Mouse (Mus musculus) thymus, postnatal 0 days (tissue): ENCODE data around the gene Crlf3. TPM values are rescaled to one million over a fixed set of nuclear protein-coding genes. Genes with fewer than 3 reads are reported as not detected.
"Not testable (repeated sequence)": the region's sequence is repeated elsewhere in the genome, so short reads cannot be mapped to it uniquely, and the experiment has no call there.

ENCODE experiments used
- DNase-seq: peaks from one replicate; pipeline ENCODE4 v3.0.0-alpha.2; 2015; ENCODE audit warnings: low spot score
- polyA plus RNA-seq: library from polyadenylated mRNA; unstranded; fragments of >200 nt; fragmentation: Nextera tagmentation; extraction: Ambion mirVana; gene quantifications from 2 replicates; pipeline ENCODE4 v1.2.1, GENCODE M21; 2015

Crlf3 gene
- polyA plus RNA-seq, 1 experiment from 2014 or later, result 116 TPM

DNA sequence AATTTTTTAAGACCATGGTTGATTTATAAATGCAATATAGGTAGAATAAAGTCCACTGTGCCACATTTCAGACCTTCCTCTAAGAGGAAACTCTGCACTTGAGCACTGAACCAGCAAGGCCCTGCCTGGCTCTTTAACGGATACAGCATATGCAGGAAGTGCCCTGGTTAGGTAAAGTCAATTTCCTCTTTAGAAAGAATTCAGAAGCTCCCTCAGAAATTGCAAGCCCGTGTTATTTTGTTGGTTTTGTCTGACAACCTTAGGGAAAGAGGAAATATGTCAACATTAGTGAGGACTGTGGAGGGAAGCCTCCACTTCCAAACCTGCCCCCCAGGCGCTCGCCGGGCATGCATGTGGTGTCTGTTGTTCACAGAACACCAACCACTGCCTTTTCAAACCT lies 13.2 kb downstream of the Crlf3 start:
- peak; percentile 70 for DNase-seq

DNA sequence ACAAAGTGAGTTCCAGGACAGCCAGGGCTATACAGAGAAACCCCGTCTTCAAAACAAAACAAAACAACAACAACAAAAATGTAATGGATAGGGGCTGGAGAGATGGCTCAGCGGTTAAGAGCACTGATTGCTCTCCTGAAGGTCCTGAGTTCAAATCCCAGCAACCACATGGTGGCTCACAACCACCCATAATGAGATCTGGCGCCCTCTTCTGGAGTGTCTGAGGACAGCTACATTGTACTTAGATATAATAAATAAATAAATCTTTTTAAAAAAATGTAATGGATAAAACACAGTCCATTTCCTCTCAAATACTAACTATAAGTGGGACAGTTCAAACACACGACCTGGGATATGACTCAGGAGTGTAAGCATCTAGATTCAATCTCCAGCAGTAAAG lies 14.4 kb downstream of the Crlf3 start:
- DNase-seq, result not testable (repeated sequence)

DNA sequence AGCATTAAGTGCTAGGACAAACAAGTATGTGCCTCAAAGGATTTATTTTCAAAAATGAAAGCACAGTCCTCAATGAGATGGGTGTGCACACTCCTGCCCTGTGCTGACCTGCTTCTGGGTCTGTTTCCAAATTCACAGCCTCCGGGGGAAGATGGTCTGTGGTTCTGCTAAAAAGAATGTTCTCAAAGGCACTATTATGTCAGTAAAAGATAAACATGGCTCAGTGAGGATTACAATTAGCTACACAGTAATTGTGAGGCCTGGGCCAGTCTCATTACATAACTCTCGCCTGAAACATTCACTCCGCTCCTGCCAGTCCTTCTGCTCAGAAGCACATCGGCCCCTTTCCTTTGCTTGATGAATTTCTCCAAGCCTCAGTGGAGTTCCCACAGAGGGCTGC lies 18.6 kb downstream of the Crlf3 start:
- DNase-seq, result no peak

DNA sequence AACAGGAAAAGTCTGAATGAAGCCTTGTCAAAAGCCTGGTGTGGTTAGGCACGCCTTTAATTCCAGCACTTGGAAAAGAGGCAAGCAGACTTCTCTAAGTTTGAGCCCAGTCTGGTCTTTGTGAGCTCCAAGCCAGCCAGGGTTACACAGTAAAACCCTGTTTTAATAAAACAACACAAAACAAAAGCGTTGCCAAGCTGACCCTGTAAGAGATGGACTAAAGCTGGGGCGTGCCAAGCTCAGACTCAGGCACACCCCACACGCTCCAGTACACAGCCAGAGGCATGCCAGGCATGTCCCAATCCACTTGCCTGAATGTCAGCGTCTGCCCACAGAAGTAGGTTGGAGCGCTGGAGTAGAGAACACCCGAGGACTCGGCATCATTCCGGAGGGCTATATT lies 24.6 kb downstream of the Crlf3 start:
- no peak for DNase-seq

DNA sequence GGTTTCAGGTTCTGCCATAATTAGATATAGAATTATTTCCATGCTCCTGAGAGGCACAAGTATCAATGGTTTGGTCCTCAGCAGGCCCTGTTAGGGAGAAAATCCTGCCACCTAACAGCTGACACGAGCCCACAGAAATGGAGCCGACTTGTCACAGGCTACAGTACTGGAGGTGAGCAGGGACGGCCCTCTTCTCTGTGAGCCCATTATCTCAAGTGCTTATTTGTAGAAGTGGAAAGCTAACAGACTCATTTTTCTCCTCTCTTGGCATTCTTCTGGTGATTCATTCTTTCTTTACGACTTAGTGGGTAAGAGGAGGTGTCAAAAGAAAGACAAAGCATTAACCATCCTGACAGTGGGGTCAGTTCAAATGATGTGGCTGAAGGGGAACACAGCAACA lies 26.1 kb downstream of the Crlf3 start:
- DNase-seq, result no peak

DNA sequence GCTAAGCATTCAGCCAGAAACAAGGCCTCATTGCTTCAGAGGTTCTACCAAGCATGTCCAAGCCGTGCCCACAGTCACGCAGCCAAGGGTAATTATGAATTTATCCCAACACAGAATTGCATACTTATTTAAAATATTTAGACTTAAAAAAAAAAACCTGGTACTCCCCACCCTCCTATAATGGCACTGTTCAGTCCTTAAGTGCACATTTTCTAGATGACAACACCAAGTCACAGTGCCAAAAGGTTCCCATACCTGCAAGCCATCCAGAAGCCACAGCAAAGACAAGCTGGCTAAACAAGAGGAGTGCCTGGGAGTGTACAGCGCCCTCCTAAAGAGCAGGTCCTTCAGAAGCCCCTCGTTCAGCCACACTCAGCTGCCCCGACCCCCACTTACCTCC lies 27.6 kb downstream of the Crlf3 start:
- no peak for DNase-seq

DNA sequence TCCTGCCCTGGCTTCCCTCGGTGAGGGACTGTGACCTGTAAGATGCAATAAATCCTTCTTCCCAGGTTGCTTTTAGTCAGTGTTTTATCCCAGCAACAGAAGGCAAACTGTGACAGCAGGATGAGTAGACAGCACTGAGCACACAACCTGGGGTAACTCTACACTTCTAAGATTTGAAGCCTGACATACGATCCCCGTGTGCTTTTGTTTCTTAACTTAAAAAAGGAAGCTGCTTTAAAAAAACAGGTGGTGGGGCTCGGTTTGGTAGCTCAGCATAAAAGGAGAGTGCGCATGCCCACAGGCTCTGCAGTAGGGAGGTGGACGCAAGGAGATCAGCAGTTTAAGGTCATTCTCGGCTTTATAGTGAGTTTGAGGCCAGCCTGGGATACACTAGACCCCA lies 28.3 kb downstream of the Crlf3 start:
- DNase-seq, result no peak

DNA sequence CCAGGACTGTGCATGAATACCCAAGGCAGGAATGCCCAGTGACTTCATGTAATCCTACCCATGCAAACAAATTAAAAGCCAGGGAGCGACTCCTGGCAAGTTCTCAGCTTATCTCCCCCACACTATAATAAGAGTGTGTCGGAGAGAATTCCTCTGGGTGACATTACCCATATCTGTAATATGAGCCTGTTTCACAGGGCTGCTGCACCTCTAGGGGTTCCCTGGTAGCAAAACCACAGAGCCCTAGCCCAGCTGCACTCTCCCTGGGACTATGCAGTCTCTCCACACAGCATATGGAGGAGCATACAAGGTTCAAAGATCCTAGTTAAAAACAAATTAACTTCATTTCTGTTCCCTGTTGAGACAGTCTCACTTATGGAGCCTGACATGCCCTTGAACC lies 30.7 kb downstream of the Crlf3 start:
- no peak for DNase-seq

DNA sequence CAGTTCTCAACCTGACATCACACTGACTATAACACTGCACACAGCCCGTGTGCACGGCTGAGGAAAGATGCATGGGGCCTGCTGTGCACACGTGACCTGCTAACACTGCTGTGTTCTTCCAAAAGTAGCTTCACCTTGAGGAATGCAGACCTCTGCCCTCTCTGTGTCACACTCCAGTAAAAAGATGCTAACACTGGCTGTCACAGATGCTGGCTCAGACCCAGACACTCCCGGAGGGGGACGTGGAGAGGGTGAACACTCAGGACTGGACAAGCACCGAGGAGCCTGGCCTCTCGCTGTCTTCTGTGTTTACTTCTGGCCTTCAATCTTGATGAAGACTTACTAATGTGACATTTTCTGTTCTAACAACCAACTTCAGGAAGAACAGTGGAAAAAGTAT lies 33.9 kb downstream of the Crlf3 start:
- no peak for DNase-seq

DNA sequence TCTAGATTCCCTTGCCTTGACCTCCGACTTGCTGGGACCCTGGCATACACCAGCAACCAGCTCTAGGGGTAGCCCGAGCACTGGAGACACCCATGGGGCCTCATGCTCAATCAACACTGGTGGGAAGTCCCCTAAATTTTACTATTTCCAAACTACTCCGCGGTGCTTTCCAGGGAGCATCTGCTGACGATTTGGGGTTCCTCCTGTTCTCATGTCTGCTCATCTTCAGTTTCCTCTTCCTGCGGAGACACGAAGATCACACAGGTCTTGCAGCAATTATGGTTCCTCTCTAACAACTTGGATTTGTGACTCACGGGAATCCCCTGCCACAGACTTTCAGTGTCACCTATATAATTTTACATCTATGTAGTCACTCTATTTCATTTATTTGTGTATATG lies 37.4 kb downstream of the Crlf3 start:
- no peak for DNase-seq

DNA sequence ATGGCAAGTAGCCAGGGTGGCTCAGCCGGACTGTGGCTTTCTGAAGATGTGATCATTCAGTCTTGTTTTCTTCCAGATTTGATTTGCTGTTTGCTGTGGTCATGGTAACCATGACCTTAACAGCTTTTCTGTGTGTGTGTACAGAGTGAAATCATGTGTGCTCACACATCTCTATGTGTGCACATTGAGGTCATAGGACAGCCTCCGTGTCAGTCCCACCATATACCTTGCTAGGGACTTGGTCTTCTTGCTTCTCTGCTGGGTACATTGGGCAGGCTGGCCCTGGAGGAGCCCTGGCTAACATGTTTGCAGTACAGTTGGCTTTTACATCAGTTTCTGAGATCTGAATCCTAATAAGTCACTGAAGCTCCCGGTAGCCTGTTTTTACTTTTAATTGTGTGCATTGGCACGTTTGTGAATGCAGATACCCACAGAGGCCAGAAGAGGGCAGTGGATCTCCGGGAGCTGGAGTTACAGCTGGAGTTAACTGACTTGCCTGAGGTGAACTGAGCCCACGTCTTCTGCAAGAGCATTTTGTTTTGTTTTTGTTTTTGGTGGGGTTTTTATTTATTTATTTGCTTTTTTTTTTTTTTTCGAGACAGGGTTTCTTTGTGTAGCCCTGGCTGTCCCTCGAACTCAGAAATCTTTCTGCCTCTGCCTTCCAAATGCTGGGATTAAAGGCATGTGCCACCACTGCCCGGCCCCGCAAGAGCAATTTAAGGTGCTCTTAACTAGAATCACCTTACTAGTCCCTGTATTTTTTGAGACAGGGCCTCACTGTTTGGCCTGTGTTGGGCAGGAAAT lies 38.0 kb downstream of the Crlf3 start:
- peak; percentile 60 for DNase-seq

DNA sequence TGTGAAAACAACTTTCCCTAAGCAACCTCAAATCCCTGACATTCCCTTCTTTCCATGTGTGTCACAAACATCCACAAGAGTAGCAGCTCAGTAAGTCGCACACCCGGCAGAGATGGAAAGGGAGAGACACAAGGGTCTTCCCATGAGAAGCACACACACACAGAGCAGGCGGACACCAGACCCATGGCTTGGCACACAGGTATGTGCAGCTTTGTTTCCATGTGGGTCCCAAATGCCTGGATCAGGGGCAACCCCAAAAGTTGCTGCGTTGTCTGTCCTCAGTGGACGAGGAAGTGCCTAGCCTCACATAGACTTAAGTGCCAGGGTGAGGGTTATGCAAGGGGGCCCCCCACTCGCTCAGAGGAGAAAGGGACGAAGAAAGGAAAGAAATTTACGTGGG lies 43.3 kb downstream of the Crlf3 start:
- no peak for DNase-seq

DNA sequence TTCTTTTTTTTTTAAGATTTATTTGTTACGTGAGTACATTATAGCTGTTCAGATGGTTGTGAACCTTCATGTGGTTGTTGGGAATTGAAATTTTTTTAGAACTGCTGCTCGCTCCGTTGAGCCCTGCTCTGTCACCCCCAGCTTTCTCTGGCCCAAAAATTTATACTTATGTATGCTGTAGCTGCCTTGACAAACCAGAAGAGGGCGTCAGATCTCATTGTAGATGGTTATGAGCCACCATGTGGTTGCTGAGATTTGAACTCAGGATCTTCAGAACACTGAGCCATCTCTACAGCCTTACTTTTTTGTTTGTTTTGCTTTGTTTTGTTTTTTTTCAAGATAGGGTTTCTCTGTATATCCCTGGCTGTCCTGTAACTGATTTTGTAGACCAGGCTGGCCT lies 59.5 kb downstream of the Crlf3 start:
- no peak for DNase-seq

DNA sequence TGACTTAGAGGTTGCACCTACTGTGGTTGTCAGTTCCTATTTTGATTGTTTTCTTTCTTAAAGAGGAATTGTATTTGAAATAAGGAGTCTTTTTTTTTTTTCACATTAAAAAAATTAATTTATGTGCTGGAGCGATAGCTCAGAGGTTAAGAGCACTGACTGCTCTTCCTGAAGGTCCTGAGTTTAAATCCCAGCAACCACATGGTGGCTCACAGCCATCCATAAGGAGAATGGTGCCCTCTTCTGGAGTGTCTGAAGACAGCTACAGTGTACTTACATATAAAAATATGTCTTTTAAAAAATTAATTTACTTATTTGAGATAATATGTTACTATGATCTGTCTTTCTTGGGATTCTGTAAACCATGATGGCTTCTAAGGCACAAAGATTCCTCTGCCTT lies 61.0 kb downstream of the Crlf3 start:
- no peak for DNase-seq

DNA sequence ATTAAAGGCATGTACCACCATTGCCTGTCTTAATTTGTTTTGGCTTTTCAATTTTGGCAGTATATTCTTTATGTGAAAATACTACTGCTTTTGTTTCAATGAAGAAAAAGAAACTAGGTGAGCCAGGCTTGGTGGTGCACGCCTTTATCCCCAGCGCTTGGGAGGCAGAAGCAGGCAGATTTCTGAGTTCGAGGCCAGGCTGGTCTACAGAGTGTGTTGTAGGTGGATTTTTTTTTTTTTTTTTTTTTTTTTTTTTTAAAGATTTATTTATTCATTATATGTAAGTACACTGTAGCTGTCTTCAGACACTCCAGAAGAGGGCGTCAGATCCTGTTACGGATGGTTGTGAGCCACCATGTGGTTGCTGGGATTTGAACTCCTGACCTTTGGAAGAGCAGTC lies 64.3 kb downstream of the Crlf3 start:
- DNase-seq, result not testable (repeated sequence)

Other genes starting within 250 kb of the Crlf3 start
- gene Utp6, start 118.6 kb downstream of the Crlf3 start, polyA plus RNA-seq, result 58.3 and 60.7 TPM in 2 replicates
- 33.4 and 44.3 TPM in 2 replicates for gene Suz12, start 87.9 kb downstream of the Crlf3 start, polyA plus RNA-seq
- gene Atad5, start 8.4 kb upstream of the Crlf3 start, polyA plus RNA-seq, result 14.9 and 15.7 TPM in 2 replicates
- 39.2 and 41.0 TPM in 2 replicates for gene Tefm, start 61.2 kb upstream of the Crlf3 start, polyA plus RNA-seq
- gene Adap2, start 73.1 kb upstream of the Crlf3 start, polyA plus RNA-seq, result 3.2 and 4.1 TPM in 2 replicates
- gene Rnf135, start 102.9 kb upstream of the Crlf3 start, polyA plus RNA-seq, result 7.7 and 8.2 TPM in 2 replicates
- gene Rhot1, start 128.0 kb upstream of the Crlf3 start, polyA plus RNA-seq, result 40.3 and 42.8 TPM in 2 replicates
- gene Rhbdl3, start 219.9 kb upstream of the Crlf3 start, polyA plus RNA-seq, result 6.3 and 6.8 TPM in 2 replicates